Comparison of ENCODE assay signal across 9 mouse cellular contexts in genomic region chr14:25547882-25548281, GRCm38 (mm10).
A peak's percentile ranks its signal among the peaks of the same experiment; 100 is the strongest.
DNase-seq lines count a peak whose midpoint lies in the region; ATAC-seq lines count a peak whose summit lies in the region.
"Had no signal": no experiment of that assay in that cellular context is flagged by ENCODE, and none has a peak within 500 bp of the region (broad histone marks: within the 10 kb centered on the region; RNA-seq: fewer than 3 reads in every experiment).

No protein-coding gene starts in this region.

- H3K9ac ChIP-seq in heart, embryonic 16.5 days (ENCODE audit: low read length), result no peak overlapping the region
- H3K9ac ChIP-seq in neural tube, embryonic 13.5 days, result no peak overlapping the region
- no peak overlapping the region for H3K9ac ChIP-seq in limb, embryonic 11.5 days (ENCODE audit: low read length)

- no peak for ATAC-seq in heart, embryonic 16.5 days (replicated peaks; ENCODE audit: extremely low read depth, insufficient read depth, low FRiP score)
- ATAC-seq in neural tube, embryonic 13.5 days (ENCODE audit: low read depth), result no peak
- ATAC-seq in limb, embryonic 11.5 days (ENCODE audit: insufficient number of reproducible peaks, low FRiP score, low TSS enrichment, low read depth), result no peak

- WGBS in heart, embryonic 16.5 days, result 69% methylated on average over 9 of the region's 9 CpGs
- WGBS in neural tube, embryonic 13.5 days, result 77% methylated on average over 9 of the region's 9 CpGs
- 60% methylated on average over 9 of the region's 9 CpGs for WGBS in limb, embryonic 11.5 days

- 0 out of 2 replicates have a peak, but pooled peaks cover 2% of the 10 kb centered on the region for H3K36me3 ChIP-seq in heart, embryonic 16.5 days (ENCODE audit: control insufficient read depth, insufficient read depth)
- peaks cover 35% of the 10 kb centered on the region for H3K36me3 ChIP-seq in neural tube, embryonic 13.5 days
- peaks cover 2% of the 10 kb centered on the region; the same call in 1 of the 2 replicates for H3K36me3 ChIP-seq in limb, embryonic 11.5 days (ENCODE audit: control insufficient read depth, insufficient read depth, low read length)

- H3K27me3 ChIP-seq in heart, embryonic 16.5 days (ENCODE audit: control insufficient read depth, insufficient read depth, low read length), result no peaks in the 10 kb centered on the region
- no peaks in the 10 kb centered on the region for H3K27me3 ChIP-seq in neural tube, embryonic 13.5 days
- no peaks in the 10 kb centered on the region for H3K27me3 ChIP-seq in limb, embryonic 11.5 days (ENCODE audit: control insufficient read depth, insufficient read depth, low read length)
- H3K27me3 ChIP-seq: CH12.LX had no signal

- no peak overlapping the region for H3K4me3 ChIP-seq in heart, embryonic 16.5 days (ENCODE audit: low read length)
- H3K4me3 ChIP-seq in neural tube, embryonic 13.5 days, result no peak overlapping the region
- no peak overlapping the region for H3K4me3 ChIP-seq in limb, embryonic 11.5 days (ENCODE audit: low read depth, low read length)

- peaks cover 27% of the 10 kb centered on the region for H3K4me1 ChIP-seq in heart, embryonic 16.5 days (ENCODE audit: control insufficient read depth, insufficient read depth, low read length)
- peaks cover 74% of the 10 kb centered on the region for H3K4me1 ChIP-seq in neural tube, embryonic 13.5 days (replicated peaks)
- H3K4me1 ChIP-seq in limb, embryonic 11.5 days (ENCODE audit: control insufficient read depth, insufficient read depth, low read length), result peaks cover 55% of the 10 kb centered on the region

- no peaks in the 10 kb centered on the region for H3K9me3 ChIP-seq in heart, embryonic 16.5 days (replicated peaks; ENCODE audit: control insufficient read depth, low read length)
- no peaks in the 10 kb centered on the region for H3K9me3 ChIP-seq in neural tube, embryonic 13.5 days
- no peaks in the 10 kb centered on the region for H3K9me3 ChIP-seq in limb, embryonic 11.5 days (ENCODE audit: control insufficient read depth, low read length)

- H3K27ac ChIP-seq in heart, embryonic 16.5 days (ENCODE audit: low read length), result peak overlapping the region; percentile 72
- H3K27ac ChIP-seq in neural tube, embryonic 13.5 days (replicated peaks), result peak overlapping the region; percentile 85
- peak overlapping the region; percentile 38 for H3K27ac ChIP-seq in limb, embryonic 11.5 days (replicated peaks; ENCODE audit: low read depth, low read length)

- no peak for DNase-seq in heart, adult 18-20 months
- DNase-seq in neural tube, embryonic 10.5 days (ENCODE audit: extremely low spot score, low spot score), result no peak
- no peak for DNase-seq in limb, embryonic 11.5 days (ENCODE audit: low spot score)
- DNase-seq in right cerebral cortex, adult 18-20 months, result no peak
- DNase-seq in right cerebral cortex, postnatal 4 days, result no peak
- DNase-seq in retina, postnatal 1 day, result no peak

- no peak overlapping the region for H3K4me2 ChIP-seq in heart, embryonic 16.5 days (ENCODE audit: low read depth, low read length)
- H3K4me2 ChIP-seq in neural tube, embryonic 13.5 days, result no peak overlapping the region
- H3K4me2 ChIP-seq in limb, embryonic 11.5 days (ENCODE audit: low read depth, severe bottlenecking), result no peak overlapping the region
